Mouse (Mus musculus): Measurements from ENCODE around the gene Pttg1. TPM values are rescaled to one million over a fixed set of nuclear protein-coding genes. Genes with fewer than 3 reads are reported as not detected.

The Pttg1 gene
- polyA plus RNA-seq, 1 experiment = 38.8 TPM

GRCm38 (mm10) chr11:43411413-43411812 is 14.6 kb downstream of the Pttg1 start:
- H3K4me1 ChIP-seq (replicated peaks; ENCODE audit: control insufficient read depth, insufficient read depth, low read length) = no peaks in the 10 kb centered on the region
- peak; percentile 72 for DNase-seq
- TF ChIP-seq CTCF (IDR thresholded peaks at IDR 0.05; ENCODE audit: borderline replicate concordance, control insufficient read depth, extremely low read depth, insufficient read depth, low read length, poor library complexity) (no peak), POLR2A (IDR thresholded peaks at IDR 0.05; ENCODE audit: control insufficient read depth, extremely low read depth, insufficient read depth, low read length, poor library complexity) (no peak)
- H3K4me3 ChIP-seq (ENCODE audit: control insufficient read depth, insufficient read depth, low read length) = no peak overlapping the region
- H3K27me3 ChIP-seq (ENCODE audit: control insufficient read depth, insufficient read depth, low read length) = no peaks in the 10 kb centered on the region
- no peaks in the 10 kb centered on the region for H3K36me3 ChIP-seq (ENCODE audit: control insufficient read depth, insufficient read depth, low read length)
- H3K27ac ChIP-seq (ENCODE audit: control insufficient read depth, insufficient read depth, low read length) = no peak overlapping the region
- 0% methylated on average over 1 of the region's 1 CpGs for WGBS

GRCm38 (mm10) chr11:43410291-43410690 is 15.8 kb downstream of the Pttg1 start:
- 58% methylated on average over 7 of the region's 7 CpGs for WGBS
- Histone ChIP-seq H3K4me3 (ENCODE audit: control insufficient read depth, insufficient read depth, low read length) (no peak overlapping the region), H3K4me1 (replicated peaks; ENCODE audit: control insufficient read depth, insufficient read depth, low read length) (no peaks in the 10 kb centered on the region), H3K27ac (ENCODE audit: control insufficient read depth, insufficient read depth, low read length) (no peak overlapping the region), H3K27me3 (ENCODE audit: control insufficient read depth, insufficient read depth, low read length) (no peaks in the 10 kb centered on the region), H3K36me3 (ENCODE audit: control insufficient read depth, insufficient read depth, low read length) (no peaks in the 10 kb centered on the region)
- DNase-seq = no peak
- TF ChIP-seq POLR2A (IDR thresholded peaks at IDR 0.05; ENCODE audit: control insufficient read depth, extremely low read depth, insufficient read depth, low read length, poor library complexity) = no peak
- no peak for TF ChIP-seq CTCF (IDR thresholded peaks at IDR 0.05; ENCODE audit: borderline replicate concordance, control insufficient read depth, extremely low read depth, insufficient read depth, low read length, poor library complexity)

- H3K4me3 ChIP-seq (ENCODE audit: control insufficient read depth, insufficient read depth, low read length) = no peak overlapping the region
- no peak for DNase-seq
- no peak for TF ChIP-seq CTCF (IDR thresholded peaks at IDR 0.05; ENCODE audit: borderline replicate concordance, control insufficient read depth, extremely low read depth, insufficient read depth, low read length, poor library complexity)
- no peak for TF ChIP-seq POLR2A (IDR thresholded peaks at IDR 0.05; ENCODE audit: control insufficient read depth, extremely low read depth, insufficient read depth, low read length, poor library complexity)
- no peaks in the 10 kb centered on the region for H3K36me3 ChIP-seq (ENCODE audit: control insufficient read depth, insufficient read depth, low read length)
- H3K27ac ChIP-seq (ENCODE audit: control insufficient read depth, insufficient read depth, low read length) = no peak overlapping the region
- H3K4me1 ChIP-seq (replicated peaks; ENCODE audit: control insufficient read depth, insufficient read depth, low read length) = no peaks in the 10 kb centered on the region
- H3K27me3 ChIP-seq (ENCODE audit: control insufficient read depth, insufficient read depth, low read length) = no peaks in the 10 kb centered on the region
- WGBS = 87% methylated on average over 2 of the region's 2 CpGs
These were observed 17.2 kb downstream of the Pttg1 start for GRCm38 (mm10) chr11:43408888-43409287.

GRCm38 (mm10) chr11:43404150-43404807 is 21.8 kb downstream of the Pttg1 start:
- Histone ChIP-seq H3K27ac (ENCODE audit: control insufficient read depth, insufficient read depth, low read length) (no peak overlapping the region), H3K27me3 (ENCODE audit: control insufficient read depth, insufficient read depth, low read length) (no peaks in the 10 kb centered on the region), H3K36me3 (ENCODE audit: control insufficient read depth, insufficient read depth, low read length) (no peaks in the 10 kb centered on the region), H3K4me1 (replicated peaks; ENCODE audit: control insufficient read depth, insufficient read depth, low read length) (no peaks in the 10 kb centered on the region), H3K4me3 (ENCODE audit: control insufficient read depth, insufficient read depth, low read length) (no peak overlapping the region)
- TF ChIP-seq CTCF (IDR thresholded peaks at IDR 0.05; ENCODE audit: borderline replicate concordance, control insufficient read depth, extremely low read depth, insufficient read depth, low read length, poor library complexity) (no peak), POLR2A (IDR thresholded peaks at IDR 0.05; ENCODE audit: control insufficient read depth, extremely low read depth, insufficient read depth, low read length, poor library complexity) (no peak)
- WGBS = 96% methylated on average over 15 of the region's 15 CpGs
- no peak for DNase-seq

GRCm38 (mm10) chr11:43400131-43400530 is 25.9 kb downstream of the Pttg1 start:
- no peak overlapping the region for H3K27ac ChIP-seq (ENCODE audit: control insufficient read depth, insufficient read depth, low read length)
- no peaks in the 10 kb centered on the region for H3K36me3 ChIP-seq (ENCODE audit: control insufficient read depth, insufficient read depth, low read length)
- H3K4me1 ChIP-seq (replicated peaks; ENCODE audit: control insufficient read depth, insufficient read depth, low read length) = no peaks in the 10 kb centered on the region
- no peaks in the 10 kb centered on the region for H3K27me3 ChIP-seq (ENCODE audit: control insufficient read depth, insufficient read depth, low read length)
- WGBS = 100% methylated on average over 1 of the region's 1 CpGs
- DNase-seq = no peak
- no peak overlapping the region for H3K4me3 ChIP-seq (ENCODE audit: control insufficient read depth, insufficient read depth, low read length)
- TF ChIP-seq POLR2A (IDR thresholded peaks at IDR 0.05; ENCODE audit: control insufficient read depth, extremely low read depth, insufficient read depth, low read length, poor library complexity) = no peak
- no peak for TF ChIP-seq CTCF (IDR thresholded peaks at IDR 0.05; ENCODE audit: borderline replicate concordance, control insufficient read depth, extremely low read depth, insufficient read depth, low read length, poor library complexity)

GRCm38 (mm10) chr11:43399297-43399696 is 26.8 kb downstream of the Pttg1 start:
- no peak overlapping the region for H3K27ac ChIP-seq (ENCODE audit: control insufficient read depth, insufficient read depth, low read length)
- H3K36me3 ChIP-seq (ENCODE audit: control insufficient read depth, insufficient read depth, low read length) = no peaks in the 10 kb centered on the region
- no peaks in the 10 kb centered on the region for H3K27me3 ChIP-seq (ENCODE audit: control insufficient read depth, insufficient read depth, low read length)
- H3K4me3 ChIP-seq (ENCODE audit: control insufficient read depth, insufficient read depth, low read length) = no peak overlapping the region
- WGBS = 65% methylated on average over 4 of the region's 4 CpGs
- DNase-seq = no peak
- no peak for TF ChIP-seq CTCF (IDR thresholded peaks at IDR 0.05; ENCODE audit: borderline replicate concordance, control insufficient read depth, extremely low read depth, insufficient read depth, low read length, poor library complexity)
- TF ChIP-seq POLR2A (IDR thresholded peaks at IDR 0.05; ENCODE audit: control insufficient read depth, extremely low read depth, insufficient read depth, low read length, poor library complexity) = no peak
- H3K4me1 ChIP-seq (replicated peaks; ENCODE audit: control insufficient read depth, insufficient read depth, low read length) = no peaks in the 10 kb centered on the region

- TF ChIP-seq CTCF (IDR thresholded peaks at IDR 0.05; ENCODE audit: borderline replicate concordance, control insufficient read depth, extremely low read depth, insufficient read depth, low read length, poor library complexity) (no peak), POLR2A (IDR thresholded peaks at IDR 0.05; ENCODE audit: control insufficient read depth, extremely low read depth, insufficient read depth, low read length, poor library complexity) (no peak)
- DNase-seq = no peak
- Histone ChIP-seq H3K27me3 (ENCODE audit: control insufficient read depth, insufficient read depth, low read length) (no peaks in the 10 kb centered on the region), H3K27ac (ENCODE audit: control insufficient read depth, insufficient read depth, low read length) (no peak overlapping the region), H3K36me3 (ENCODE audit: control insufficient read depth, insufficient read depth, low read length) (no peaks in the 10 kb centered on the region), H3K4me3 (ENCODE audit: control insufficient read depth, insufficient read depth, low read length) (no peak overlapping the region), H3K4me1 (replicated peaks; ENCODE audit: control insufficient read depth, insufficient read depth, low read length) (no peaks in the 10 kb centered on the region)
- 92% methylated on average over 7 of the region's 7 CpGs for WGBS
These were observed 29.4 kb downstream of the Pttg1 start for GRCm38 (mm10) chr11:43396672-43397071.

Data from thymus, adult 2 months (tissue).